Mouse (Mus musculus) liver, adult 2 months (tissue): ENCODE data around the gene Prrt3. TPM values are rescaled to one million over a fixed set of nuclear protein-coding genes. Genes with fewer than 3 reads are reported as not detected.

ENCODE experiments used
- DNase-seq: peaks from one replicate; pipeline ENCODE4 v3.0.0-alpha.2; 2011; ENCODE audit warnings: low read depth, low spot score; ENCODE audit errors: extremely low read depth
- H3K27ac ChIP-seq: fragments of 200-500 bp; replicated peaks from 2 replicates; pipeline ENCODE4 v1.5.1; 2012; ENCODE audit warnings: low read depth, mild to moderate bottlenecking, control low read depth, inconsistent platforms, low read length; ENCODE audit not compliant: insufficient read depth
- H3K27me3 ChIP-seq: fragments of 200-500 bp; 2 replicates; pipeline ENCODE4 v1.6.1; 2012; ENCODE audit warnings: mild to moderate bottlenecking, moderate library complexity, low read length, inconsistent platforms; ENCODE audit not compliant: control insufficient read depth, insufficient read depth
- H3K36me3 ChIP-seq: fragments of 200-500 bp; 2 replicates; pipeline ENCODE4 v1.6.1; 2012; ENCODE audit warnings: low read length, inconsistent platforms; ENCODE audit not compliant: control insufficient read depth, insufficient read depth
- H3K4me1 ChIP-seq: fragments of 200-500 bp; 2 replicates; pipeline ENCODE4 v1.6.1; 2011; ENCODE audit warnings: low read length; ENCODE audit not compliant: control insufficient read depth, insufficient read depth
- H3K4me3 ChIP-seq: fragments of 200-500 bp; 2 replicates; pipeline ENCODE4 v1.5.1; 2011; ENCODE audit warnings: low read depth, mild to moderate bottlenecking, control low read depth, low read length, moderate library complexity; ENCODE audit not compliant: insufficient read depth
- H3K79me2 ChIP-seq: fragments of 200-500 bp; 2 replicates; pipeline ENCODE4 v1.6.1; 2012; ENCODE audit warnings: inconsistent platforms, mild to moderate bottlenecking, low read length, moderate library complexity; ENCODE audit not compliant: control insufficient read depth, insufficient read depth
- H3K9ac ChIP-seq: fragments of 200-500 bp; 2 replicates; pipeline ENCODE4 v1.6.1; 2012; ENCODE audit warnings: low read depth, mild to moderate bottlenecking, control low read depth, inconsistent platforms, low read length
- CTCF ChIP-seq: fragments of 200-500 bp; IDR thresholded peaks from 2 replicates; pipeline ENCODE4 v1.5.1; 2011; ENCODE audit warnings: low read depth, low read length, control low read depth
- POLR2A ChIP-seq: fragments of 200-500 bp; IDR thresholded peaks from 2 replicates; pipeline ENCODE4 v1.6.1; 2011; ENCODE audit warnings: low read length, control low read depth; ENCODE audit not compliant: insufficient read depth; ENCODE audit errors: extremely low read depth
- WGBS: fragments of 180-500 bp; shearing (Covaris S2); methylation state at CpG from one replicate; pipeline ENCODE4 v1.1.7; 2018; 5-methylcytosine and 5-hydroxymethylcytosine counted together
- polyA plus RNA-seq: library from polyadenylated mRNA; depleted of rRNA; stranded (reverse); fragments of >200 nt; gene quantifications from 2 replicates; pipeline ENCODE4 v1.2.3, GENCODE M21; 2012; rRNA removed
- total RNA-seq: library from RNA; depleted of rRNA; stranded (reverse); fragments of >200 nt; gene quantifications from 2 replicates; pipeline ENCODE4 v1.2.3, GENCODE M21; 2014; rRNA removed

Prrt3 gene
- total and polyA plus RNA-seq, 2 experiments: under 0.01 TPM; not detected in 1

DNA sequence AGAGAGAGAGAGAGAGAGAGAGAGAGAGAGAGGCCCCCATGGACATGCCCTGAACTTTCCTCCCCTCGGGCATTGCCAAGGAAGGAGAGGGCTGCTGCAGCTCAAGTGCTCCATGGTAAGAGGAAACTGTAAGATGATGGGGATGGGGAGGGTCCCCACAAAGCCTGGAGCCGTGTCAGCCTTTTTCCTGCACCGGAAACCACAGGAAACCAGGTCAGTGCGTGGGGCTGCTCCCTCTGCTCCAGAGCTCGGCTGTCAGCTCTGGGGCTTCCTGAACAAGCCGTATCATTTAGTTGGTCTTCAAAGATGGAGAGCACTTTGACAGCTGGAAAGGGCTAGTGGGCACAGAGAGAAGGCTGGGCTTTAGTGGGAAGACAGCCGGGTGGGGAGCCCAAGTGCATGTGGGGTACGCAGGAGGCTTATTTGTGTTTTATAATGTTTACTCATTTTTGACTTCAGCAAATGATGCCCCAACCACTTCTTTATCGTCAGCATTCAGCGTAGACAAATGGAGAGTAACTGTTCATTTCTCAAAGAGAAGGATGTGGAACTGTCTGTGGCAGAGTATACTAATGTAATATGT, 43.7 kb downstream of the Prrt3 start, which contains the start of gene Il17re:
Gene Il17re (plus strand): TSS at position 533 of the 583 bp plus-strand sequence.
- 0 out of 2 replicates have a peak within 1 kb of the TSS, but pooled peaks have one; percentile 26 for H3K4me3 ChIP-seq
- H3K27me3 ChIP-seq: no peaks in the 10 kb centered on the region
- H3K79me2 ChIP-seq: no peaks in the 10 kb centered on the region
- no peak within 1 kb of the TSS for H3K9ac ChIP-seq
- H3K36me3 ChIP-seq: no peaks in the 10 kb centered on the region
- 75% methylated on average over 10 of the region's 10 CpGs for WGBS
- no peaks in the 10 kb centered on the region for H3K4me1 ChIP-seq
- H3K27ac ChIP-seq: no peak within 1 kb of the TSS
- no peak for TF ChIP-seq CTCF
- no peak for TF ChIP-seq POLR2A
- DNase-seq: no peak

DNA sequence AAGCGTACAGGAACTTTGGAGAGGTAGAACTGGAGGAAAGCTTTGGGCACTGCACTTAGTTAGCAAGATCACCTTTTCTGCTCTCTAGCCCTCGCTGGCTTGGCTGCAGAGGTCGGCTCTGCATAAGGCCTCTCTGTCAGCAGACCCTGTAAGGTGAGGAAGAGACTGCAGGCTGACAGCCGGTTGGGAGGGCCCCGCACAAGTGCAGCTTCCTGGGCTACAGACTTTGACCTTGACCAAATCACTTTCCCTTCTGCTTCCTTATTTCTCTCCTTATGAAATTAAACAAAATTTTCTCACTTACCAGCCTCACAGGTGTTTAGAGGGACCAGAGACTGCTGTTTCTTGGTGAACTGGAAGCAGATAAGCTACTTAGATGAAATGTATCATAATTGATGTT, 46.7 kb downstream of the Prrt3 start:
- Histone ChIP-seq H3K9ac (no peak overlapping the region), H3K4me1 (no peaks in the 10 kb centered on the region; the same call in 1 of the 2 replicates), H3K27ac (no peak overlapping the region), H3K27me3 (no peaks in the 10 kb centered on the region), H3K79me2 (no peaks in the 10 kb centered on the region), H3K4me3 (no peak overlapping the region), H3K36me3 (no peaks in the 10 kb centered on the region)
- WGBS: 67% methylated on average over 5 of the region's 5 CpGs
- no peak for DNase-seq
- TF ChIP-seq POLR2A: no peak
- no peak for TF ChIP-seq CTCF

DNA sequence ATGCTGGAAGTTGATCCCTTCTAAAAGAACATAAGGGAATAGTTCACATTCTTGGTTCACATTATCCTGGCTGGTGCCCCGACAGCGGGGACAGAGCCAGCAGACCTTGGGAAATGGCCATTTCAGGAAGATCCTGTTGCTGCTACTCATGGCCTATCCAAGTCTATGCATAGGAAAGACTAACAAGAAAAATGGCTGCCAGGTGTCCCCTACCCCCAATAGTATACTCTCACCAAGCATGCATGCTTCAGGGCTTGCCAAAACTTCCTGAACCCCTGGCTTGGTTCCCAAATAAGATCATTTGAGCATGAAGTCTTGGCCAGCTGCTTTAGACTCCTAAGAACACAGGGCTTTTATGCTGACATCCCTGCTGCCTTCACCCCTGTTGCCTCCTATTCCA, 49.9 kb downstream of the Prrt3 start:
- 70% methylated on average over 2 of the region's 2 CpGs for WGBS
- Histone ChIP-seq H3K4me3 (no peak overlapping the region), H3K9ac (no peak overlapping the region), H3K27ac (no peak overlapping the region), H3K79me2 (no peaks in the 10 kb centered on the region), H3K4me1 (no peaks in the 10 kb centered on the region; the same call in none of the 2 replicates), H3K27me3 (no peaks in the 10 kb centered on the region), H3K36me3 (peaks cover 14% of the 10 kb centered on the region)
- no peak for DNase-seq
- no peak for TF ChIP-seq CTCF

DNA sequence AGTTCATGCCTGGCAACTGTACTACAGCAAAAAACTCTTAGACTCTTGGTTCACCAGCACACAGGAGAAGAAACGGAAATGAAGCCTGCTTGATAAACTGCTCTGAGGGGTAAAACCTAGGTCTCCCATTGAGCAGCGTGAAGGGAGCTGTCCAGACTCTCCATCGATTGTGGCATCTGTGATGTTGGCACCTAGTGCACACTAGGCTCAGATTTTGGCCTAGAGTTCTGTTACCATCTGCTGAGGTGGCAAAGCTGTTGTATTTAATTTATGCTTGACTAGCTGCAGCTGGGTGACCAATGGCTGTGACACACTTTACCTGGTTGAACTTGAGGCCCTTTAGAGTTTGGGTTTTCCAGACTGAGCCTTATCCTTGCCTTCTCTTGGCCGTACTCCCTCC, 54.1 kb downstream of the Prrt3 start:
- TF ChIP-seq CTCF (no peak), POLR2A (no peak)
- Histone ChIP-seq H3K36me3 (peaks cover 19% of the 10 kb centered on the region), H3K27ac (no peak overlapping the region), H3K4me3 (no peak overlapping the region), H3K79me2 (peaks cover 3% of the 10 kb centered on the region), H3K27me3 (no peaks in the 10 kb centered on the region), H3K9ac (no peak overlapping the region), H3K4me1 (peaks cover 9% of the 10 kb centered on the region)
- no peak for DNase-seq
- WGBS: 95% methylated on average over 4 of the region's 4 CpGs

DNA sequence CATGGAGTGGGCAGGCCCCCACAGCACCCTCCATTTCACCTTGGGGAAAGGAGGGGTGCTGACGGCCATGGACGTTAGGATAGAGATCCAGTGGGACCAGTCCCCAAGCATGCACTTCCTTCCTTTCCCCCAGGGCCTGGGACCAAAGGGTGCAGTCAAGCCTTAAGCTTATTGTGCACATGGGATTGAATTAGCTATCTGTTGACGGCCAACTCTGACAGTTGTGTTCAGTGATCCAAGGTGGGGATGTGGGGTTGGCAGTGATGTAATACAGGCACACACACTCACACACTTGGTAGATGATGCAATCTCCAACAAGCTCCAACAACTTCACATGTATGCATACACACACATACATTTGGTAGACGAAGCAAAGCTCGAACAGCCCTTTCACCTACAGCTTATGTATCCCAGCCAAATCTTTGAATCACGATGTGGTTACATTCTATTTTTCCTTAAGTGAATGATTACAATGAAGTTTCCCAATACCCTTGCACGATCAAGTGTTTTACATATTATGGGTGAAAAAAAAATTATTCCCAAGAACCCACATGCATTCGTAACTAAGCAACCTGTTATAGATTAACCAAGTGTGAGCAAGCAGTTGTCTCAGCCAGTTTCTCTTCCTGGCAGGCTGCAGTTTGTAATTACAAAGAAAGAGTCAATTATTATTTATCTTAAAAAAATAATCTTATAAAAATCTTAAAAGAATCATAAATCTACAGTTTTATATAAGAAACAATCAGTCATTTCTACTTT, 57.3 kb downstream of the Prrt3 start:
- TF ChIP-seq CTCF: no peak
- TF ChIP-seq POLR2A: no peak
- peak; percentile 62 for DNase-seq
- no peak overlapping the region for H3K9ac ChIP-seq
- no peak overlapping the region for H3K4me3 ChIP-seq
- WGBS: 33% methylated on average over 8 of the region's 8 CpGs
- peaks cover 5% of the 10 kb centered on the region for H3K79me2 ChIP-seq
- peaks cover 19% of the 10 kb centered on the region for H3K36me3 ChIP-seq
- H3K4me1 ChIP-seq: peaks cover 21% of the 10 kb centered on the region
- H3K27me3 ChIP-seq: no peaks in the 10 kb centered on the region
- H3K27ac ChIP-seq: no peak overlapping the region

Other genes with a start within 250 kb of the Prrt3 start
- gene Cpne9, start 219.6 kb downstream of the Prrt3 start, total RNA-seq: not detected in 2 replicates
- gene Cpne9, start 219.6 kb downstream of the Prrt3 start, polyA plus RNA-seq: not detected in 2 replicates
- 5.4 and 5.5 TPM in 2 replicates for gene Brpf1, start 194.8 kb downstream of the Prrt3 start, total RNA-seq
- 6.7 and 10.2 TPM in 2 replicates for gene Brpf1, start 194.8 kb downstream of the Prrt3 start, polyA plus RNA-seq
- 4.8 and 5.0 TPM in 2 replicates for gene Ogg1, start 175.0 kb downstream of the Prrt3 start, total RNA-seq
- 9.2 and 10.4 TPM in 2 replicates for gene Ogg1, start 175.0 kb downstream of the Prrt3 start, polyA plus RNA-seq
- 16.1 and 18.8 TPM in 2 replicates for gene Camk1, start 157.9 kb downstream of the Prrt3 start, total RNA-seq
- 12.1 and 15.6 TPM in 2 replicates for gene Camk1, start 157.9 kb downstream of the Prrt3 start, polyA plus RNA-seq
- 5.2 and 6.6 TPM in 2 replicates for gene Tada3, start 124.0 kb downstream of the Prrt3 start, total RNA-seq
- gene Tada3, start 124.0 kb downstream of the Prrt3 start, polyA plus RNA-seq: 8.4 and 10.4 TPM in 2 replicates
- gene Arpc4, start 123.8 kb downstream of the Prrt3 start, total RNA-seq: 36.0 and 41.8 TPM in 2 replicates
- gene Arpc4, start 123.8 kb downstream of the Prrt3 start, polyA plus RNA-seq: 31.5 and 36.4 TPM in 2 replicates
- gene Ttll3, start 112.7 kb downstream of the Prrt3 start, total RNA-seq: 0.65 and 1.5 TPM in 2 replicates
- gene Ttll3, start 112.7 kb downstream of the Prrt3 start, polyA plus RNA-seq: 1.7 TPM in 2 replicates
- gene Rpusd3, start 82.6 kb downstream of the Prrt3 start, total RNA-seq: 14.2 and 17.2 TPM in 2 replicates
- gene Rpusd3, start 82.6 kb downstream of the Prrt3 start, polyA plus RNA-seq: 106 and 118 TPM in 2 replicates
- 0.92 and 1.5 TPM in 2 replicates for gene Cidec, start 66.2 kb downstream of the Prrt3 start, total RNA-seq
- gene Cidec, start 66.2 kb downstream of the Prrt3 start, polyA plus RNA-seq: 1.1 and 1.5 TPM in 2 replicates
- 20.2 and 26.6 TPM in 2 replicates for gene Jagn1, start 59.4 kb downstream of the Prrt3 start, total RNA-seq
- gene Jagn1, start 59.4 kb downstream of the Prrt3 start, polyA plus RNA-seq: 59.1 and 61.5 TPM in 2 replicates
- 0.46 TPM in 1 of 2 replicates, not detected in the other for gene Il17re, start 43.4 kb downstream of the Prrt3 start, total RNA-seq
- gene Il17re, start 43.4 kb downstream of the Prrt3 start, polyA plus RNA-seq: 0.26 TPM in 2 replicates
- gene Il17rc, start 30.5 kb downstream of the Prrt3 start, total RNA-seq: 27.8 and 32.6 TPM in 2 replicates
- 79.2 and 87.5 TPM in 2 replicates for gene Il17rc, start 30.5 kb downstream of the Prrt3 start, polyA plus RNA-seq
- gene Creld1, start 18.6 kb downstream of the Prrt3 start, total RNA-seq: 12.3 and 15.9 TPM in 2 replicates
- gene Creld1, start 18.6 kb downstream of the Prrt3 start, polyA plus RNA-seq: 24.4 and 28.7 TPM in 2 replicates
- 53.5 and 56.0 TPM in 2 replicates for gene Emc3, start 29.7 kb upstream of the Prrt3 start, total RNA-seq
- gene Emc3, start 29.7 kb upstream of the Prrt3 start, polyA plus RNA-seq: 31.9 and 35.5 TPM in 2 replicates
- gene Fancd2, start 29.8 kb upstream of the Prrt3 start, total RNA-seq: 0.18 and 0.67 TPM in 2 replicates
- 0.22 TPM in 1 of 2 replicates, not detected in the other for gene Fancd2, start 29.8 kb upstream of the Prrt3 start, polyA plus RNA-seq
- not detected in 2 replicates for gene Fancd2os, start 98.8 kb upstream of the Prrt3 start, total RNA-seq
- not detected in 2 replicates for gene Fancd2os, start 98.8 kb upstream of the Prrt3 start, polyA plus RNA-seq
- 70.3 and 76.0 TPM in 2 replicates for gene Brk1, start 102.8 kb upstream of the Prrt3 start, total RNA-seq
- gene Brk1, start 102.8 kb upstream of the Prrt3 start, polyA plus RNA-seq: 75.9 and 80.3 TPM in 2 replicates
- 7.2 and 9.1 TPM in 2 replicates for gene Vhl, start 122.0 kb upstream of the Prrt3 start, total RNA-seq
- gene Vhl, start 122.0 kb upstream of the Prrt3 start, polyA plus RNA-seq: 12.1 and 14.0 TPM in 2 replicates
- 18.2 and 20.7 TPM in 2 replicates for gene Irak2, start 136.5 kb upstream of the Prrt3 start, total RNA-seq
- 30.8 and 36.1 TPM in 2 replicates for gene Irak2, start 136.5 kb upstream of the Prrt3 start, polyA plus RNA-seq
- gene Tatdn2, start 195.1 kb upstream of the Prrt3 start, total RNA-seq: 15.0 and 19.9 TPM in 2 replicates
- gene Tatdn2, start 195.1 kb upstream of the Prrt3 start, polyA plus RNA-seq: 15.6 and 16.7 TPM in 2 replicates
- not detected in 2 replicates for gene Ghrl, start 217.9 kb upstream of the Prrt3 start, total RNA-seq
- not detected in 2 replicates for gene Ghrl, start 217.9 kb upstream of the Prrt3 start, polyA plus RNA-seq
- 98.7 and 108 TPM in 2 replicates for gene Sec13, start 238.8 kb upstream of the Prrt3 start, total RNA-seq
- 86.2 and 88.2 TPM in 2 replicates for gene Sec13, start 238.8 kb upstream of the Prrt3 start, polyA plus RNA-seq